Mouse (Mus musculus) left cerebral cortex, adult 2 months (tissue): Measurements from ENCODE around the gene Dsp. TPM values are rescaled to one million over a fixed set of nuclear protein-coding genes. Genes with fewer than 3 reads are reported as not detected.

Experiments used
- DNase-seq, 2 experiments: peaks; one replicate each; pipeline ENCODE4 v3.0.0; 2021 to 2022; ENCODE audit warnings: low spot score in 2 of 2, mixed read lengths in 1 of 2; ENCODE audit errors: extremely low spot score in 1 of 2
- H3K27ac ChIP-seq: fragments of 200-600 bp; 2 replicates; pipeline ENCODE4 v1.8.1; 2022
- H3K4me3 ChIP-seq: fragments of 200-600 bp; 2 replicates; pipeline ENCODE4 v1.8.1; 2022
- CTCF ChIP-seq: fragments of 200-600 bp; IDR thresholded peaks from 2 replicates; pipeline ENCODE4 v1.8.1; 2022; ENCODE audit warnings: antibody characterized with exemption, mild to moderate bottlenecking, moderate library complexity
- intact Hi-C: fragments of 180-260 bp; cut with DNase I; formaldehyde crosslinking; loops from one replicate; pipeline ENCODE4 v1.15.1; 2025
- total RNA-seq, 2 experiments: library from RNA; stranded (reverse); gene quantifications; 2 replicates each; pipeline ENCODE4 v1.2.3; 2021

Gene Dsp
- total RNA-seq, 2 experiments from 2014 or later = 0.07 to 0.16 TPM

GRCm38 (mm10) chr13:38148348-38148747 is 2.7 kb upstream of the Dsp start:
- no peak overlapping the region for H3K4me3 ChIP-seq
- intact Hi-C loops = no loop called here
- DNase-seq = no peak
- no peak for TF ChIP-seq CTCF
- no peak overlapping the region for H3K27ac ChIP-seq

GRCm38 (mm10) chr13:38151671-38152428 is 756 bp downstream of the Dsp start:
- intact Hi-C loops = no loop called here
- Histone ChIP-seq H3K27ac (no peak overlapping the region), H3K4me3 (peak overlapping the region; percentile 30)
- no peak for TF ChIP-seq CTCF
- no peak for DNase-seq

GRCm38 (mm10) chr13:38152429-38153035 is 1.4 kb downstream of the Dsp start:
- H3K27ac ChIP-seq = no peak overlapping the region
- intact Hi-C loops = no loop called here
- DNase-seq = no peak
- no peak for TF ChIP-seq CTCF
- H3K4me3 ChIP-seq = no peak overlapping the region

- TF ChIP-seq CTCF = no peak
- H3K4me3 ChIP-seq = no peak overlapping the region
- no peak for DNase-seq
- no peak overlapping the region for H3K27ac ChIP-seq
- intact Hi-C loops = no loop called here
These were observed 4.4 kb downstream of the Dsp start for GRCm38 (mm10) chr13:38155523-38155922.

- no peak overlapping the region for H3K27ac ChIP-seq
- no peak for TF ChIP-seq CTCF
- no peak for DNase-seq
- H3K4me3 ChIP-seq = no peak overlapping the region
- intact Hi-C loops = no loop called here
These were observed 6.5 kb downstream of the Dsp start for GRCm38 (mm10) chr13:38157635-38158034.

GRCm38 (mm10) chr13:38162002-38162401 is 10.9 kb downstream of the Dsp start:
- intact Hi-C loops = no loop called here
- Histone ChIP-seq H3K27ac (no peak overlapping the region), H3K4me3 (no peak overlapping the region)
- no peak for TF ChIP-seq CTCF
- no peak for DNase-seq

- Histone ChIP-seq H3K27ac (no peak overlapping the region), H3K4me3 (no peak overlapping the region)
These were observed 11.6 kb downstream of the Dsp start for GRCm38 (mm10) chr13:38162668-38163067.

GRCm38 (mm10) chr13:38164932-38165331 is 13.8 kb downstream of the Dsp start:
- no peak for DNase-seq
- Histone ChIP-seq H3K4me3 (no peak overlapping the region), H3K27ac (no peak overlapping the region)
- TF ChIP-seq CTCF = no peak
- intact Hi-C loops = no loop called here

More at GRCm38 (mm10) chr13:38162668-38163067, 11.6 kb downstream of the Dsp start:
- DNase-seq = peak in 1 of 2 experiments; percentile 12
- intact Hi-C loops = no loop called here
- TF ChIP-seq CTCF = no peak

- H3K27ac ChIP-seq = no peak overlapping the region
- no peak for TF ChIP-seq CTCF
- H3K4me3 ChIP-seq = no peak overlapping the region
- no peak for DNase-seq
- intact Hi-C loops = no loop called here
These were observed 16.0 kb downstream of the Dsp start for GRCm38 (mm10) chr13:38167056-38167455.

- intact Hi-C loops = no loop called here
- no peak for DNase-seq
- no peak overlapping the region for H3K27ac ChIP-seq
- no peak overlapping the region for H3K4me3 ChIP-seq
- no peak for TF ChIP-seq CTCF
These were observed 19.6 kb downstream of the Dsp start for GRCm38 (mm10) chr13:38170707-38171144.

GRCm38 (mm10) chr13:38193406-38193805 is 42.3 kb downstream of the Dsp start:
- intact Hi-C loops = no loop called here
- Histone ChIP-seq H3K4me3 (no peak overlapping the region), H3K27ac (no peak overlapping the region)
- no peak for DNase-seq
- no peak for TF ChIP-seq CTCF

- no peak overlapping the region for H3K4me3 ChIP-seq
- no peak overlapping the region for H3K27ac ChIP-seq
- DNase-seq = no peak
- intact Hi-C loops = loop anchor here (5.0 to 10.0 kb wide), 2 partner anchors 209 to 747 kb away; partner anchors contain the start of gene Ssr1
- TF ChIP-seq CTCF = no peak
These were observed 50.3 kb downstream of the Dsp start for GRCm38 (mm10) chr13:38201413-38201812.
